Mouse (Mus musculus) testis, adult 2 months (tissue): Measurements from ENCODE around the gene Casd1.

Experiments used
- CTCF ChIP-seq: fragments of 200-500 bp; IDR thresholded peaks from 2 replicates; pipeline ENCODE4 v1.5.1; 2012; ENCODE audit warnings: low read depth, mild to moderate bottlenecking, inconsistent platforms, low read length, moderate library complexity; ENCODE audit not compliant: control insufficient read depth, insufficient read depth, insufficient replicate concordance
- POLR2A ChIP-seq: fragments of 200-500 bp; IDR thresholded peaks from 2 replicates; pipeline ENCODE4 v1.6.1; 2012; ENCODE audit warnings: low read depth, mild to moderate bottlenecking, inconsistent platforms, low read length, moderate library complexity; ENCODE audit not compliant: control insufficient read depth

DNA sequence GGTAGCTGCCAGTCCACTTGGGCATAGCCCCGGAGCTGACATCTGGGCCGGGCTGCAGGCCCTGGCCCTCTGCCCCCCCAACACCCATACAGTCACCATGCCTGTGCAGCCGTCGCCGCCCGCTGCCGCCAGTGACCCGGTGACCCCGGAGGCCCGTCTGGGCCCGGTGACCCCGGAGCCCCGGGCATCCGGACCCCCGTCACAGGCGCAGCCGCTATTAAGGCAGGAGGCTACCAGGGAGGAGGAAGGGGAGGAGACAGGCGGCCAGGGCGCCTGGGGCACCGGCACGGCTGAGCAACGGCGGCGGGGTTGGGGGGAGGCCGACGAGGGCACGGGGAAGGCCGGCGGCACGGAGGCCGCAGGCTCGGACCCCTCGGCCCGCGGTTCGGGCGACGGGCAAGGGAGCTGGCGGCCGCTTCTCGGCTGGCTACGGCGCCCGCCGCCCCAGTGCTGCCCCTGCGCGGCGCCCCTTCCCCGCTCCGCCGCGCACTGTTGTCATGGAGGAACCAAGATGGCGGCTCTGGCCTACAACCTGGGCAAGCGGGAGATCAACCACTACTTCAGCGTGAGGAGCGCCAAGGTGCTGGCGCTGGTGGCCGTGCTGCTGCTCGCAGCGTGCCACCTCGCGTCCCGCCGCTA, at the start of gene Casd1:
- TF ChIP-seq CTCF, result no peak
- no peak for TF ChIP-seq POLR2A
